Mouse (Mus musculus): ENCODE measurements around the gene Vti1b. TPM values are rescaled to one million over a fixed set of nuclear protein-coding genes. Genes with fewer than 3 reads are reported as not detected.
A peak's percentile ranks its signal among the peaks of the same experiment; 100 is the strongest.
"Not testable (repeated sequence)": the region's sequence is repeated elsewhere in the genome, so short reads cannot be mapped to it uniquely, and the experiment has no call there.

Vti1b gene
- polyA plus RNA-seq, 1 experiment, result 66.4 TPM

GRCm38 (mm10) chr12:79197105-79197504 is 24.6 kb upstream of the Vti1b start:
- Histone ChIP-seq H3K27me3 (ENCODE audit: control insufficient read depth, insufficient read depth, insufficient read length) (no peaks in the 10 kb centered on the region), H3K79me3 (ENCODE audit: low read depth) (no peaks in the 10 kb centered on the region), H3K79me2 (ENCODE audit: control insufficient read depth, insufficient read depth) (no peaks in the 10 kb centered on the region), H3ac (ENCODE audit: control insufficient read depth, insufficient read length, low read depth) (no peak overlapping the region), H3K36me3 (ENCODE audit: control insufficient read depth, insufficient read depth) (no peaks in the 10 kb centered on the region), H3K4me3 (ENCODE audit: insufficient read depth, poor library complexity, severe bottlenecking) (no peak overlapping the region)
- TF ChIP-seq CEBPB (IDR thresholded peaks at IDR 0.05; ENCODE audit: low read depth) (no peak), MYOG (IDR thresholded peaks at IDR 0.05; ENCODE audit: control insufficient read depth, extremely low read depth, insufficient read length) (no peak), USF1 (IDR thresholded peaks at IDR 0.05; ENCODE audit: low read depth) (no peak), MAX (IDR thresholded peaks at IDR 0.05) (no peak), MYOD1 (IDR thresholded peaks at IDR 0.05; ENCODE audit: control insufficient read depth, insufficient read length, low read depth) (no peak), FOSL1 (IDR thresholded peaks at IDR 0.05; ENCODE audit: insufficient read depth, low read length, poor library complexity, severe bottlenecking) (no peak), CTCF (IDR thresholded peaks at IDR 0.05; ENCODE audit: control insufficient read depth, insufficient read depth, insufficient read length) (no peak)

GRCm38 (mm10) chr12:79193441-79193840 is 21.0 kb upstream of the Vti1b start:
- Histone ChIP-seq H3K27me3 (ENCODE audit: control insufficient read depth, insufficient read depth, insufficient read length) (no peaks in the 10 kb centered on the region), H3K36me3 (ENCODE audit: control insufficient read depth, insufficient read depth) (no peaks in the 10 kb centered on the region), H3K79me2 (ENCODE audit: control insufficient read depth, insufficient read depth) (peaks cover 14% of the 10 kb centered on the region), H3ac (ENCODE audit: control insufficient read depth, insufficient read length, low read depth) (no peak overlapping the region), H3K79me3 (ENCODE audit: low read depth) (peaks cover 4% of the 10 kb centered on the region), H3K4me3 (ENCODE audit: insufficient read depth, poor library complexity, severe bottlenecking) (no peak overlapping the region)
- TF ChIP-seq CTCF (IDR thresholded peaks at IDR 0.05; ENCODE audit: control insufficient read depth, insufficient read depth, insufficient read length) (peak; percentile 46), MYOG (IDR thresholded peaks at IDR 0.05; ENCODE audit: control insufficient read depth, extremely low read depth, insufficient read length) (no peak), USF1 (IDR thresholded peaks at IDR 0.05; ENCODE audit: low read depth) (no peak), MYOD1 (IDR thresholded peaks at IDR 0.05; ENCODE audit: control insufficient read depth, insufficient read length, low read depth) (no peak)

GRCm38 (mm10) chr12:79192193-79192592 is 19.7 kb upstream of the Vti1b start, which contains the start of gene Rdh11:
TSS of gene Rdh11 (minus strand) at chr12:79192293.
- H3K4me3 ChIP-seq (ENCODE audit: insufficient read depth, poor library complexity, severe bottlenecking), result peak within 1 kb of the TSS; percentile 54
- peaks cover 8% of the 10 kb centered on the region for H3K36me3 ChIP-seq (ENCODE audit: control insufficient read depth, insufficient read depth)
- peaks cover 14% of the 10 kb centered on the region for H3K79me2 ChIP-seq (ENCODE audit: control insufficient read depth, insufficient read depth)
- peak within 1 kb of the TSS; percentile 83 for H3ac ChIP-seq (ENCODE audit: control insufficient read depth, insufficient read length, low read depth)
- no peaks in the 10 kb centered on the region for H3K27me3 ChIP-seq (ENCODE audit: control insufficient read depth, insufficient read depth, insufficient read length)
- TF ChIP-seq MYOG (IDR thresholded peaks at IDR 0.05; ENCODE audit: control insufficient read depth, extremely low read depth, insufficient read length) (no peak), MYOD1 (IDR thresholded peaks at IDR 0.05; ENCODE audit: control insufficient read depth, insufficient read length, low read depth) (no peak), USF1 (IDR thresholded peaks at IDR 0.05; ENCODE audit: low read depth) (no peak), MAX (IDR thresholded peaks at IDR 0.05) (no peak), CTCF (IDR thresholded peaks at IDR 0.05; ENCODE audit: control insufficient read depth, insufficient read depth, insufficient read length) (no peak), CEBPB (IDR thresholded peaks at IDR 0.05; ENCODE audit: low read depth) (no peak), FOSL1 (IDR thresholded peaks at IDR 0.05; ENCODE audit: insufficient read depth, low read length, poor library complexity, severe bottlenecking) (no peak)
- peaks cover 4% of the 10 kb centered on the region for H3K79me3 ChIP-seq (ENCODE audit: low read depth)

- H3K4me3 ChIP-seq (ENCODE audit: insufficient read depth, poor library complexity, severe bottlenecking), result peak overlapping the region; percentile 54
- H3ac ChIP-seq (ENCODE audit: control insufficient read depth, insufficient read length, low read depth), result peak overlapping the region; percentile 83
- H3K36me3 ChIP-seq (ENCODE audit: control insufficient read depth, insufficient read depth), result peaks cover 13% of the 10 kb centered on the region
- H3K27me3 ChIP-seq (ENCODE audit: control insufficient read depth, insufficient read depth, insufficient read length), result no peaks in the 10 kb centered on the region
- no peak for TF ChIP-seq CTCF (IDR thresholded peaks at IDR 0.05; ENCODE audit: control insufficient read depth, insufficient read depth, insufficient read length)
- H3K79me2 ChIP-seq (ENCODE audit: control insufficient read depth, insufficient read depth), result peaks cover 14% of the 10 kb centered on the region
- H3K79me3 ChIP-seq (ENCODE audit: low read depth), result peaks cover 4% of the 10 kb centered on the region
Measured at GRCm38 (mm10) chr12:79191701-79192100, 19.2 kb upstream of the Vti1b start.

- Histone ChIP-seq H3K79me3 (ENCODE audit: low read depth) (peaks cover 4% of the 10 kb centered on the region), H3K4me3 (ENCODE audit: insufficient read depth, poor library complexity, severe bottlenecking) (peak overlapping the region; percentile 54), H3ac (ENCODE audit: control insufficient read depth, insufficient read length, low read depth) (peak overlapping the region; percentile 83), H3K36me3 (ENCODE audit: control insufficient read depth, insufficient read depth) (peaks cover 19% of the 10 kb centered on the region), H3K79me2 (ENCODE audit: control insufficient read depth, insufficient read depth) (peaks cover 14% of the 10 kb centered on the region), H3K27me3 (ENCODE audit: control insufficient read depth, insufficient read depth, insufficient read length) (no peaks in the 10 kb centered on the region)
- TF ChIP-seq MYOD1 (IDR thresholded peaks at IDR 0.05; ENCODE audit: control insufficient read depth, insufficient read length, low read depth) (no peak), CEBPB (IDR thresholded peaks at IDR 0.05; ENCODE audit: low read depth) (no peak), CTCF (IDR thresholded peaks at IDR 0.05; ENCODE audit: control insufficient read depth, insufficient read depth, insufficient read length) (no peak), MAX (IDR thresholded peaks at IDR 0.05) (peak; percentile 48), FOSL1 (IDR thresholded peaks at IDR 0.05; ENCODE audit: insufficient read depth, low read length, poor library complexity, severe bottlenecking) (no peak)
Measured at GRCm38 (mm10) chr12:79190931-79191673, 18.6 kb upstream of the Vti1b start.

- H3K27me3 ChIP-seq (ENCODE audit: control insufficient read depth, insufficient read depth, insufficient read length); H3K79me3 ChIP-seq (ENCODE audit: low read depth); H3K79me2 ChIP-seq (ENCODE audit: control insufficient read depth, insufficient read depth); H3ac ChIP-seq (ENCODE audit: control insufficient read depth, insufficient read length, low read depth); H3K4me3 ChIP-seq (ENCODE audit: insufficient read depth, poor library complexity, severe bottlenecking): not testable (repeated sequence)
- peaks cover 55% of the 10 kb centered on the region for H3K36me3 ChIP-seq (ENCODE audit: control insufficient read depth, insufficient read depth)
Measured at GRCm38 (mm10) chr12:79185160-79185559, 12.7 kb upstream of the Vti1b start.

All from C2C12 (cell line).